Mouse (Mus musculus): ENCODE measurements around the gene Myo15b.
A peak's percentile ranks its signal among the peaks of the same experiment; 100 is the strongest.

The Myo15b gene

DNA sequence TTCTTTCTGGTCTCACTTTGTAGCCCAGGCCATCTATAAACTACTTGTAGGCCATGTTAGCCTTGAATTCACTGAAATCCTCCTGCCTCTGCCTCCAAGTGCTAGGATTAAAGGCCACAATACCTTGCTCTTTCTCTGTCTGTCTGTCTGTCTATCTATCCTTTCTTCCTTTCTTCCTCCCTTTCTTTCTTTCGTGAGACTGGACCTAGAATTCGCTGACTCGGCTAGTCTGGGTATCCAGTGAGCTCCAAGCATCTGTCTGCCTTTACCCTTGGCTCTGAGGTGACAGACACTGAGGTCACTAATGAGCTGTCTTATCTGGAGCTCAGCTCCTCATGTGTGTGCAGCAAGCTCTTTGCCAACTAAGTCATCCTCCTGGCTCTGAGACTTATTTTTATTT is 17.7 kb downstream of the Myo15b start:
- no peak for DNase-seq (ENCODE audit: low spot score)

DNA sequence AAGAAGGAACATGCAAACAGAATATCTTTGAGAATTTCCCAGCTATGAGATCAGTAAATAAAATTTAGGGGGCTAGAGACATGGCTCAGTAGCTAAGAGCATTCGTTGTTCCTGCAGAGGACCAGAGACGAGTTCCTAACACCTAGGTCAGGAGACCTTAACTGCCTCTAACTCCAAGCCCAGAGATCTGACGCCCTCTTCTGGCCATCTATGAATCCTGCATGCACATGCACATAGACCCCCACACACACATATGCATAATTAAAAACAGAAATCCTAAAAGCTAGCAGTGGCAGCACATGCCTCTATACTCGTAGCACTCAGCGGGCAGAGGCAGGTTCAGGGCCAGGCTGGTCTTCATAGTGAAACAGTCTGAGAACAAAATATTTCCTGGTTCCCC is 18.2 kb downstream of the Myo15b start:
- DNase-seq (ENCODE audit: low spot score) = no peak

DNA sequence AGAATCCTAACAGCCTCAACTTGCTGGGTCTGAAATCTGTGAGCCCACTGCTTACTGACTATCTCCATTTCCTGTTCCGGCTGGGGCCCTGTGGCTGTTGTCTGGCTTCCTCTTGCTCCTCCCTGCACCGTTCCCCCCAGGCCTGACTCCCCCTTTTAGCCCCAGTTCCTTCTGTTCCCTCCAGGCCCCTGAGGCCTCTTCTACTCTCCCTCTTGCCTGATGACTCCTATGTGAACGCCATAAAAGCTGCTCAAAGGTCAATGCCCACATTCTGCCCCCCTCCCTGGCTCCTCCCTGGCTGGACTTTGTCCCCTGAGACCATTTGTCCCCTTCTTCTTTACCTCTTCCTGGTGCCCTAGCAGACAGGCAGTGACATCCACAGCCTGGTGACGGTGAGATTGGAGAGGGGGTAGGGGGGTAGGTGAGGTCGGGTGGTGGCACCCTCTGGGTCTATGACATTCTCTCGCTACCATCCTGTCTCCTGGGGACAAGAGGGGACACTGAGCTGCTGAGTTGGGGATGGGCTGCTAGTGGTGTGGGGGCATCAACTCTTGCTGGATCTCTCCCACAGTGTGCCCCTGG is 19.1 kb downstream of the Myo15b start:
- no peak for DNase-seq (ENCODE audit: low spot score)

DNA sequence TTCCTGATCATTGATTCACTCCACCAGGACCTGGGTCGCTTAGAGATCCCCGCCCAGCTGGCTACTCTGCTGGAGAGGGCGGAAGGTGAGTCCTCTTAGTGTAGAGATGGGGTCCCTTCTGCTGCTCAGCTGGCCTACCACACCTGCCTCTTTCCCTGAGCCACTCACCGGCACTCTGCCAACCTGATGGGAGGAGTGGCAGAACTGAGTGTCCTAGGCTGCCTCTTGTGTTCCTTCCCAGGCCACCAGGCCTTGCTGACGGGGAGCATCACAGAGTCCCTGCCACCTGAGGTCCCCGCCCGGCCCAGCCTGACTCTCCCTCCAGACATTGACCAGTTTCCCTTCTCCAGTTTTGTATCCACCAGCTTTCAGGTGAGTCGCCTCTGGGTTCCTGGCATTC is 19.9 kb downstream of the Myo15b start:
- no peak for DNase-seq (ENCODE audit: low spot score)

DNA sequence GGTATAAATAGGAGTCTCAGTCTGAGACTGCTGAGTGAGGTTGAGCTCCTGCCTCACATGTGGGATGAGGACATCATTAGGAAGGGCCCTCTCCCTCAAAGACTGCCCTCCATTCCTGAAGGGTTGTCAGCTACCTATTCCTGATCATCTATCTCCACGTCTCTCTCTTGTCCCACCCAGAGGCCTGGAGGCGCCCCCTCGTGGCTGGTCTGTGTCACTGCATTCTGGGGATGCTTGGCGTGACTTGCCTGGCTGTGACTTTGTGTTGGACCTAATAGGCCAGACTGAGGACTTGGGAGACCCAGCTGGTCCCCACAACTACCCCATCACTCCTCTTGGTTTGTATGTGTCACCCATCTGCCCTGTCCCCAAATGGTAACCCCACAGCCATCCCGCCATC is 22.8 kb downstream of the Myo15b start:
- peak; percentile 41 for DNase-seq (ENCODE audit: low spot score)

DNA sequence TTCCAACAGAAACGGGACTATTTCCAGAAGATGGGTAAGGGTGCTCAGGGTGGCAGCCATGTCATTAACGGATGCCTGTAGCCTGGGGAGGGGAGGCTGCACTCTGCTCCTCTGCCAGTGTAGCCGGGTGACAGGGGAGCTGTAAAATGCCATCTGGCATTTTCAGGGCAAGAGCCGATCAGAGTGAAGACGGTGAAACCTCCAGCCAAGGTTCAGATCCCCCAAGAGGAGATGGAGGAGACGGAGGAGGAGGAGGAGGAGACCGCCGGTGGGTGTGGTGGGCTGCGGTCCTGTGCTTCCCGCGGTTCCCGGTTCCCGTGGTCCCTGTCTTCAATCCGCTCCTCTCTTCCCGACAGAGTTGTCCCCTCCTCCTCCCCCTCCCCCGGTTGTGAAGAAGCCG is 25.0 kb downstream of the Myo15b start:
- DNase-seq (ENCODE audit: low spot score) = no peak

DNA sequence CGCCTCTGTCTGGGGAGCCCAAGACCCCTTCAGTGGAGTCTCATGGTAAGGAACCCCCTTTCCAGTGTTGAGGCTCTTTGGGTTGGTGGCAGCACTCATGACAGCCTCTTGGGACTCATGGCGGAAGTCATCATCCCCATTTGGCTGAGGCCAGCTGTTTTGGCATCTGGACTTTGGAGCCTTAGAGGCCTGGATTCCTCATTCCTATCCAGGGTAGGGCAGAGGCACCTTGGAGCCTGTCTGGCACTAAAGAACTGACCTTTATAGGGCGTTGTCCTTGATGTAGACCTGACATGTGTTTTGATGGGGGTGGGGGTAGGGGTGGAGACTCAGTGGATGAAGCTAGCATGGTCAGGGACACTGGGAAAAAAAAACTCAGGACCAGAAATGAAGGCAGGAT is 26.2 kb downstream of the Myo15b start:
- no peak for DNase-seq (ENCODE audit: low spot score)

DNA sequence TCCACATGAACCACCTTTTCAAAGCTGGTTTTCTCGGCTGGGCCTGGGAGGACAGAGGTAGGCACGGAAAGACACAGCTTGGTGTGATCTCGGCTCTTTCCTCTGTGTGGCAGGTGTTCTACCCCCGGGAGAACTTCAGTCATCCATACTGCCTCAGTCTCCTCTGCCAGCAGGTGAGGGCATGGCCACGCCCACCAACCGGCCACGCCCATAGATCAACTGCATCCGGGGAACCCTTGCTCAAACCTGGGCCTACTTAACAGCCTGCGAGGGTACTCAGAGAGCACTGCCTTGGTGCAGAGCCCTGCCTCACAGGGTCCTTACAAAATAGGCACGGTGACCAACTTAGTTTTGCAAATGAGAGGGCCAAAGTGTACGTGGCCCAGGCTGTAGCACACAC is 27.1 kb downstream of the Myo15b start:
- DNase-seq (ENCODE audit: low spot score) = no peak

DNA sequence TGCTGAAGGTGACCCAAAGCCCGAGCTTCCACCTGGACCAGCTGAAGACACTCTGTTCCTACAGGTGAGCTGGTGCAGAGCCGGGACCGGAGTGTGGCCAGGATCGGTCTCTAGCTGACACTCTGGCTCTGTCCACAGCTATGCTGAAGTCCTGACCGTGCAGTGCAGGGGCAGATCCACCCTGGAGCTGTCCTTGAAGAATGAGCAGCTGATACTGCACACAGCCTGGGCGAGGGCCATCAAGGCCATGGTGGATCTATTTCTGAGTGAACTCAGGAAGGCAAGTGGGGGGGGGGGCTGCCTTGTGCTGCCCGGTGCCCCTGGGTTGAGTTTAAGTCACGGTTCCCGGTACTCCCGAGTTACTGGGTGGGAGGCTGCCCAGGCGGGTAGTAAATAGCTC is 28.2 kb downstream of the Myo15b start:
- no peak for DNase-seq (ENCODE audit: low spot score)

DNA sequence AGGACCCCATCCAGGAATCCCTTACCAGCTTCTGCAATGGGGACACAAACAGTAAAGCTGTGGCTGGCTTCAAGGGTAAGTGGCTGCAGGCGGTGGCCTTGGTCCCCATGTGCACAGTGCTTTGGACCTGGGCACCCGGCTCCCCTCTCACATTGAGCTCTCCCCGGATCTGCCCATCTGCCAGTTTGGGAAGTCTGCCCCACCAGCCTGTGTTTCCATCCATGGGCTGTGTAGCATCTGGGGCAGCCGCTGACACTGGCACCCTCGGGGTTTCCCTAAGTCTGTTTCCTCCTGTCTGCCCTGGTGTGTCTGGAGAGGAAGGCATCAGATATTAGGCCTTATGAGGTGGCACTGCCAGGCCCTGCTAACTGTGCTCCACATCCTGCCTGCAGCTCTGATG is 29.8 kb downstream of the Myo15b start:
- DNase-seq (ENCODE audit: low spot score) = no peak

DNA sequence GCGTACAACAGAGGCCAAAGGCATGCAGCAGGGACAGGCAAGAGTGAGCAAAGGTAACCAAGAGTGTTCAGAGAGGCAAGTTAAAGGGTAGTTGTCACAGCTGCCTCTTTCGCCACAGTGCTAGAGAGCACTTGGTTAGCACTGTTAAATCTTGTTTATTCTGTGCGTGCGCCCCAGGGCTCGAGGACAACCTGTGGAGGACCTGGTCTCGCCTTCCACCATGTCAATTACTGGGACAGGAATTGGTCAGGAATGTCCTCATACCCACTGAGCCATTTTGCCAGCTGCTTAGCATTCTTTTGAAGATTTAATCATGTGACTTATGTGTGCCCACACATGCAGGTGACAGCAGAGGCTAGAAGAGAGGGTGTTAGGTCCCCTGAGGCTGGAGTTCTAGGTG is 31.0 kb downstream of the Myo15b start:
- DNase-seq (ENCODE audit: low spot score) = no peak

DNA sequence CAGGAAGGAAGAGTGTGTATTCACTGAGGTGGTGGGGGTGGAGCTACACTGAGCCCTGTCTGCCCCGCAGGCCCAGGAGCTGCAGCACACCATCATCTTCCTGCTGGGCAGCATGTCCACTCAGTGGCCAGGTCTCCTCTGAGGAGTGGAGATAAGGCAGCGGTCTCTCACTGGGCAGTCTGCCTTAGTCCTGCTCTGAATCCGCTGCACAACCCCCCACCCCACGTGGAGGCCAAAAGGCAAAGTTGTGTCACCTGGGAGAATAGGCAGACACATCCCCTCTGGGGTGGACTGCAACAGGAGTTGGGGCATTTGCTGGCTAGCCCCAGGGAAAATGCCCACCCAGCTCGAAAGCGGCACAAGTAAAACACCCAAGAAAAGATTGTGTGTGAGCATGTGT is 34.0 kb downstream of the Myo15b start:
- DNase-seq (ENCODE audit: low spot score) = no peak

DNA sequence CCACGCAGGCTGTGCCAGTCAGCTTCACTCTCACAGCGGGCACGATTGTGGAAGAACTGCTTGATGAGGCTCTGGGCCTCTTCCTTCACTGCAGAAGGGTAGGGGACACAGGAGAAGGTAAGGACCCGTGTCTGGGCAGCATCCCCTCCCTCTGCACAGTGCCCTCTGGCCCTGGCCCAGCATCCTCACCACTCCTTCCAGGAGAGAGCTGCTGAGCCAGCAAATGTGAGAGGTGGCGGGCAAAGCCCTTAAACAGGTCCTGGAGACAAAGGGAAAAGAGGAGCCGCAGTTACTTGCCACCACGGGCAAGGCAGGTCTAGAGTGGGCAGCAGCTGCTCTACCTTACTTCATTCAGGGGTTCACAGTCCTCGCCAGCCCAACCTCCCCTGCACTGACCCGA is 34.9 kb downstream of the Myo15b start:
- DNase-seq (ENCODE audit: low spot score) = no peak

DNA sequence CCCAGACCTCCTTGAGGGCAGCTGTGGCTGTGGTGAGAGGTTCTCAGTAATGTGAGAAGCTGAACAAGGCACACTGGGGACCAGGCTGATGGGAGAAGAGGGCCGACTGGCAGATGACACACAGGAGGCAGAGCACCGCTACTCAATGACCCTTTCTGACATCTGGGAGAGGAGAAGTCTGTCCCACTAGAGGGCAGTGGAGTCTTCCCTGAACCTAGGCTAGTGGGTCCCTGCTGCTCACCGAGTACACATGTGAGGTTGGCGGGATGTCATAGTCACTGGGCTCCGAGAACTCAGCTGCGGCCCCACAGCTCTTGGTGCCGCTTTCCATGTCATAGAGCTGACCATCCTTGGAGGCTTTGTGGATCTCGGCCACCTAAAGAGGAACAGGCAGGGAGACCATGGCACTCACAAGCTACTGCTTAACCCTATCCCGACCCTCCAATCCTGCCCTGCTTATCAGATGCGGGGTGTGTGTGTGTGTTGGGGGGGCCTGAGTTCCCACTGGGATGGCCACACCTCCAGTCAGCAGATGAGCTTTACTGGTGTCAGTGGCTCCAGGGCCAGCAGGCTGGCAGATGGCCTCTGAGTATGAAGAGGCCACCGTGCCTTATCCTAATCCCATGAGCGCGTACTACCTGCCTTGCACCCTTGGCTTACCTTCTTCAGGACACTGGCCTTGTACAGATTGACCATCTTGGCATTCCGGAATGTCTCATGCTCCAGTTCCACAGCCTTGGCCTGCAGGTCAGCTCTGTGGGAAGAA is 36.7 kb downstream of the Myo15b start:
- peak; percentile 55 for DNase-seq (ENCODE audit: low spot score)

DNA sequence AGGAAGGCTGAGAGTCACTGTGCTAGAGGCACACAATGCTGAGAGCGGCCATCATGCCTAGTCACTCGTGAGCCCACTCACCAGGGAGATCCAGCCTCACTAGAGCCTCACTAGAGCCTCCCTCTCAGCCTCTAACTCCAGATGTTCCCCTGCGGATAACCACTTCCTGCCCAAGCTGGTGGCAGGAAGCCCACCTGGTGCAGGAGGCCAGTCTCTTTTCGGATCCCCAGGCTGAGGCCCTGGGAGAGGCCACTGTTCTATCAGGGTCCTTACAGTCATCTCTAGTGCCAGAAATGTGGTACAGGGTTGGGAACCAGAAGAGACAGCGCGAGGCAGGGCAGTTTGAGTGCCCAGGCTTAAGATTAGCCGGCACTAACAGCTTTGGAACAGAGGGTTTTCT is 40.2 kb downstream of the Myo15b start:
- DNase-seq (ENCODE audit: low spot score) = no peak

DNA sequence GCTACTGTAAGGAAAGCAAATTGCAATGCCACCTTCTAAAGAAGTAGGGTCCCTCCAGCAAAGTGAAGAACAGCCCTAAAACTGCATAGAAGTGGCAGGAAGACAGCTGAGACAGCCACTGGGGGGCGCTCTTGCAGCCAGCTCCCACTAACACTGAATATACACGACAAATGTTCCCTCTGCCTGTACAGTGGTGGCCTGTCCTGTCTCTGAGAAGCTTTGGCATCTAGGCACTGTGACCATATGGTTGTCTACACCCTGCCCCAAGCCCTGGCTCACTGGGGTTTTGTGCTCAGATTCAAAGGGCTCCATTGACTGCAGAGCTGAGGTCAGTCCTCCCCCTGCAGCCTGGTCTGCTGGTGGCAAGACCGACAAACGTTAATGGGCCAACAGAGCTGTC is 40.7 kb downstream of the Myo15b start:
- DNase-seq (ENCODE audit: low spot score) = peak; percentile 61

DNA sequence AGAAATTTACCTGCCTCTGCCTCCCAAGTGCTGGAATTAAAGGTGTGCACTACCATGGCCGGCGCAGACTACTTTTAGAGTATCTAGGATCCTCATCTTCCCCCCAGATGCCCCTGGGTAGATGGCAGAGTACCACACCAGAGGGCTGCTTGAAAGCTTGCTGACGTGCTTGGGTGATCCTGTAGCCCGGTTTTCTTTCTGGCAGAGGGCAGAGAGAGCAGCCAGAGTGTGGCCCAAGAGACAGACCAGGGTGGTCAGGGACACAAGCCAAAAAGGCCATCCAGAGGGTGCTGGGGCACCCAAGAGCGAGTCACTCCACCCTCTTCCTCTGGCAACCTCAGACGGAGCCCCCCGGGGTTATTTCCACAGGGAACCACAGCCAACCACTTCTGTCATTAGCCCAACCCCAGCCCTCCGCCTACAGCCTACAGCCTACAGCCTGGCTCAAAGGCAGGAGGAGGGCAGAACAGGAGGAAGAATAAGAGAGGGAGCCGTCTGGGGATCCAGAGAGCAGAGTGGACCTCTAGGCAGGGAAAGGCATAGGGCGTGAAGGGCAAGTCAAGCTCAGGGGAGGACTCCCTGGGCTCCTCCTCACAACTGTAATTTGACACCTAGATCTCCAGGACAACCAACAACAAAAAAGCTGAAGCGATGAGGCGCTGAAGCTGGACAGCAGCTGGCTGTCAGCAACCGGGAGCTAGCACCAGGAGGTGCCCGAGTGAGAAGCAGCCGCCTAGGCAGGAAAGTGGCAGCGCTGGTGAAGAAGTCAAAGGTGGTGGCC is 41.5 kb downstream of the Myo15b start, which contains the start of gene Smim5:
Gene Smim5, plus strand, starts transcription at position 481 of the 781 bp plus-strand sequence.
- peak; percentile 89 for DNase-seq (ENCODE audit: low spot score)

DNA sequence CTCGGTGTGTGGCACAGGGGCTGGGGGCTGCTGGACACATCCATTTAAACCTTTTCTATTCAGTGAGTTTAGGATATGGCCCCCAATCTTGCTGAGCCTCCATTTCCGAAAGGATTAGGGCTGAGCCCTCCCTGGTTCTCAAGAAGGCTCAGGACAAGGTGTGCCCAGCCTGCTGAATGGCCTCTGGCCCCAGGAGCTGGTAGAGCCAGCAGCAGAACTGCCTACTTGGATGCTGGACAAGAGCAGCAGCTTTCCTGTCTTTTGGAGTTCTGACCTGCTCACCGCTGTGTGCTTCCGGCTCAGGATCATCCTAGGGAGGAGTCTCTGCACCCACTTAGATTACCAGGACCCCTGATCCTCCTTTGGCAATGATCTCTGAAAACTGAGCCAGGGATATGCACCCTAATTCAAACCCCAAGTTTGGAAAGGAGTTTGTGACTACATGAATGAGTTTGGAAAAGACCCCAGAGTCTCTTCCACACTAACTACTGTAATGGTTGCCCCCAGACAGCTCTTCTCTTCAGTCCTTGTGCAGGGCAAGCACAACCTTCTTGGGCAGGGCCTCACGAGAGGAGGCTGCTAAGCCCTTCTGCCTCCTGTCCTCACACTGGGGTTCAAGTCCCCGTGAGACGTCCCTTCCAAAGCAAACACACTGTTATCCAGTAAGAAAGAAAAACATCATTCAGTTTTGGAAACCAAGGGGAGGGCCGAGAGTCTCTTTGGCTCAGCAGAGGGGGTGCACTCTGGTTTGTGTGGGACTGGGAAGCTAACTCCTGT is 42.5 kb downstream of the Myo15b start:
- no peak for DNase-seq (ENCODE audit: low spot score)

DNA sequence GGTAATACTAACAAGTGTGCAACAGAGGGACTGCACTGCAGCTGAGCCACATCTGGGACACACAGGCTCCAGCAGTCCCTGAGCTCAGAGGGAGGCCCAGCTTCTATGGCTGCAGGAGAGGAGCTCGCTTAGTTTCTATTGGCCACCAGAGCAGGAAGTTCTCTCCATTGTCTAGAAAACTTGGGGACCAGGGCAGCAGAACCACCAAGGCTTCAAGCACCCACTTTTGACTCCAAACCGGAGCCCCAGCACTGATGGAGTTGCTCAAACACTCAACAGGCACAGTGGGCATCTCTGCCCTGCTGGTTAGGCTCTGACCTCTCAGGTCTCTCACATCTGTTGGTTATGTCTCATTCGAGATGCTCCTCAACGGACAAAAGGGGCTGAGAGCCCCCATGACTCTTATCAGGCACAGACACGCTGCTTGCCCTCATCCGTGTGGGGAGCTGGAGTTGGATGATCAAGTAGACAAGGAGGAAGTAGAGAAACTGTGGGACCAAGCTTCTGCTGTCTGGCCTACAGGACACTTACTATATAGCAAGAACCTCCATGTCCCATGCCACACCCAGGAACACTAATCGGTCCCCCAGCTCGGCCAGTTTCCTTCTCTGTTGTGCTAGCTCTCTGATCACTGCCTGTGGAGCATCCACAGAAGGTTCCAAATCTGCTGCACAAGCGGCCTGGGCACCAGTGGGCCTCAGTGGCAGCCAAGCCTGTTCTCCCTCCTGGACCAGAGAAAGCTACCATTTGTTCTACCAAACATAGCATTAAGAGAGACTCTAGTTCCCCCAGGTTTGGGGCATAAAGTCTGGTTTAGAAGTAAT is 43.3 kb downstream of the Myo15b start:
- no peak for DNase-seq (ENCODE audit: low spot score)

DNA sequence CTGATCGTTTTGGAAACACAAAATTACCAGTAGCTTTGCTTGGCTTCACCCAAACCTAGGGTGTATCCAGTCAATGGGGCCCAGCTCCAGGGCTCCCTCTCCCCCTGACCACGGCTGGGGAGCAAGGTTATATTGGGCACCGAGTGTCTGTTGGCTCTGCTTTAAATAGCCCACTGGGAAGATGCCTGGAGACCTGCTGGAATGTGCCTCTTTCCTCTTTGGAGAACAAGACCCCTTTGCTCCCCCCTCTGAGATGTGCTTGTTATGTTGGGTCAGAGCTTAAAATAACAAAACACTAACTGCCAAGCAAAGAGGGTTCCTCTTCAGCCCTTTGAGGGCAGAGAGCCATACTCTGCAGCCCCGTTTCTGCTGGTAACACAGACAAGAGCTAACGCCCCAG is 44.0 kb downstream of the Myo15b start:
- no peak for DNase-seq (ENCODE audit: low spot score)

DNA sequence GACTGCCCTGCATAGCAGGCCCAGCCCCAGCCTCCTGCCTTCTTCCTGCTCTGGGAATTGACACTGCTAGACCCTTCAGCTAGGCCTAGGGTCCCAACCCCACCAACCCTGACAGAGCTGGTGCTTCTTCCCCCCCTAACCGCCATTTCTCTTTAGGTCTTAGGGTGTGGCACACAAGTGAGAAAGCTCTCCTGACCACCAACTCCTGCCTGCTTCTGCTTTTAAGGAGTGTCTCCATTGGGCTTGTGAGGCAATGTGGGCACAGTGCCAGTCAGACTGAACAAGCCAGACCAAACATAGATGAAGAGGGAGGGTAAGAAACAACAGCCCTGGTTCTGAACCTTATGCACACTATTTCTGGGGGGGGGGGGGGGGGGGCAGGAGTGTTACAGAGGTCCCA is 44.6 kb downstream of the Myo15b start:
- no peak for DNase-seq (ENCODE audit: low spot score)
